11 mouse cellular contexts compared by ENCODE assay signal in genomic region chr1:139314297-139314874, GRCm38 (mm10).
DNase-seq lines count a peak whose midpoint lies in the region; ATAC-seq and TF ChIP-seq lines count a peak whose summit lies in the region.
"Had no signal": no experiment of that assay in that cellular context is flagged by ENCODE, and none has a peak within 500 bp of the region (broad histone marks: within the 10 kb centered on the region; RNA-seq: fewer than 3 reads in every experiment).

No protein-coding gene starts in this region.

- no peak for DNase-seq in forebrain, embryonic 11.5 days (ENCODE audit: low spot score)
- DNase-seq in liver, embryonic 14.5 days (ENCODE audit: low read depth in 3 of 3, low spot score in 3 of 3): no peak
- peak; percentile 50 for DNase-seq in forebrain, embryonic 14.5 days (ENCODE audit: low spot score)
- no peak for DNase-seq in frontal cortex, postnatal 25 days (ENCODE audit: low spot score in 2 of 2)

- no peak overlapping the region for H3K27ac ChIP-seq in forebrain, embryonic 11.5 days (ENCODE audit: low read depth, low read length)
- H3K27ac ChIP-seq in forebrain, embryonic 12.5 days: no peak overlapping the region
- no peak overlapping the region for H3K27ac ChIP-seq in liver, embryonic 14.5 days
- no peak overlapping the region for H3K27ac ChIP-seq in liver, embryonic 12.5 days
- no peak overlapping the region for H3K27ac ChIP-seq in forebrain, embryonic 14.5 days (ENCODE audit: low read depth, low read length)
- H3K27ac ChIP-seq in neural tube, embryonic 14.5 days (ENCODE audit: low read depth, low read length): no peak overlapping the region
- H3K27ac ChIP-seq in heart, embryonic 11.5 days (ENCODE audit: low read depth, low read length): no peak overlapping the region
- H3K27ac ChIP-seq: embryonic facial prominence, embryonic 13.5 days; limb, embryonic 13.5 days had no signal

- no peaks in the 10 kb centered on the region for H3K4me1 ChIP-seq in forebrain, embryonic 11.5 days (replicated peaks; ENCODE audit: control insufficient read depth, insufficient read depth, low read length)
- no peaks in the 10 kb centered on the region for H3K4me1 ChIP-seq in forebrain, embryonic 12.5 days
- no peaks in the 10 kb centered on the region for H3K4me1 ChIP-seq in liver, embryonic 14.5 days (replicated peaks; ENCODE audit: control insufficient read depth in 2 of 2, insufficient read depth in 2 of 2, low read length in 1 of 2)
- H3K4me1 ChIP-seq in liver, embryonic 12.5 days: no peaks in the 10 kb centered on the region
- no peaks in the 10 kb centered on the region for H3K4me1 ChIP-seq in forebrain, embryonic 14.5 days (ENCODE audit: control insufficient read depth, insufficient read depth, low read length)
- no peaks in the 10 kb centered on the region for H3K4me1 ChIP-seq in neural tube, embryonic 14.5 days (ENCODE audit: control insufficient read depth, insufficient read depth, low read length)
- H3K4me1 ChIP-seq in heart, embryonic 11.5 days (ENCODE audit: control insufficient read depth, insufficient read depth, low read length): no peaks in the 10 kb centered on the region
- H3K4me1 ChIP-seq: embryonic facial prominence, embryonic 13.5 days; limb, embryonic 13.5 days; megakaryocyte, embryonic 14.5 days had no signal

- H3K27me3 ChIP-seq in forebrain, embryonic 11.5 days (ENCODE audit: control insufficient read depth, insufficient read depth, low read length): no peaks in the 10 kb centered on the region
- H3K27me3 ChIP-seq in forebrain, embryonic 12.5 days: no peaks in the 10 kb centered on the region
- H3K27me3 ChIP-seq in liver, embryonic 14.5 days (ENCODE audit: control insufficient read depth, insufficient read depth, low read length): no peaks in the 10 kb centered on the region
- H3K27me3 ChIP-seq in liver, embryonic 12.5 days (replicated peaks): no peaks in the 10 kb centered on the region
- no peaks in the 10 kb centered on the region for H3K27me3 ChIP-seq in forebrain, embryonic 14.5 days (replicated peaks; ENCODE audit: control insufficient read depth, insufficient read depth, low read length)
- H3K27me3 ChIP-seq in neural tube, embryonic 14.5 days (ENCODE audit: control insufficient read depth, insufficient read depth, low read length): no peaks in the 10 kb centered on the region
- no peaks in the 10 kb centered on the region for H3K27me3 ChIP-seq in heart, embryonic 11.5 days (ENCODE audit: control insufficient read depth, insufficient read depth, low read length)
- H3K27me3 ChIP-seq: embryonic facial prominence, embryonic 13.5 days; limb, embryonic 13.5 days; megakaryocyte, embryonic 14.5 days had no signal

- no peak overlapping the region for H3K4me2 ChIP-seq in forebrain, embryonic 11.5 days (ENCODE audit: low read depth, low read length, severe bottlenecking)
- no peak overlapping the region for H3K4me2 ChIP-seq in forebrain, embryonic 12.5 days
- no peak overlapping the region for H3K4me2 ChIP-seq in liver, embryonic 14.5 days (ENCODE audit: low read depth)
- H3K4me2 ChIP-seq in liver, embryonic 12.5 days: no peak overlapping the region
- H3K4me2 ChIP-seq in forebrain, embryonic 14.5 days (ENCODE audit: low read length): no peak overlapping the region
- H3K4me2 ChIP-seq in neural tube, embryonic 14.5 days (ENCODE audit: low read depth, low read length): no peak overlapping the region
- no peak overlapping the region for H3K4me2 ChIP-seq in heart, embryonic 11.5 days
- H3K4me2 ChIP-seq: embryonic facial prominence, embryonic 13.5 days; limb, embryonic 13.5 days had no signal

- ATAC-seq in forebrain, embryonic 11.5 days (replicated peaks; ENCODE audit: low FRiP score): peak; percentile 58; the same call in 1 of the 2 replicates
- no peak; the same call in 1 of the 2 replicates for ATAC-seq in forebrain, embryonic 12.5 days (ENCODE audit: low FRiP score)
- ATAC-seq in liver, embryonic 14.5 days (ENCODE audit: insufficient read depth): no peak
- ATAC-seq in liver, embryonic 12.5 days: no peak
- ATAC-seq in forebrain, embryonic 14.5 days: peak; percentile 69; the same call in 1 of the 2 replicates
- ATAC-seq in neural tube, embryonic 14.5 days (ENCODE audit: low read depth): peak; percentile 65
- no peak for ATAC-seq in heart, embryonic 11.5 days (replicated peaks; ENCODE audit: insufficient number of reproducible peaks, low FRiP score, low TSS enrichment)

- no peaks in the 10 kb centered on the region for H3K9me3 ChIP-seq in forebrain, embryonic 11.5 days (ENCODE audit: control insufficient read depth, low read length)
- no peaks in the 10 kb centered on the region for H3K9me3 ChIP-seq in forebrain, embryonic 12.5 days
- no peaks in the 10 kb centered on the region for H3K9me3 ChIP-seq in liver, embryonic 14.5 days (ENCODE audit: control insufficient read depth, low read length)
- no peaks in the 10 kb centered on the region for H3K9me3 ChIP-seq in liver, embryonic 12.5 days (replicated peaks)
- H3K9me3 ChIP-seq in forebrain, embryonic 14.5 days (replicated peaks; ENCODE audit: control insufficient read depth, low read length): no peaks in the 10 kb centered on the region
- no peaks in the 10 kb centered on the region for H3K9me3 ChIP-seq in neural tube, embryonic 14.5 days (ENCODE audit: control insufficient read depth, low read length)
- H3K9me3 ChIP-seq in heart, embryonic 11.5 days (replicated peaks; ENCODE audit: control insufficient read depth, low read length): no peaks in the 10 kb centered on the region
- H3K9me3 ChIP-seq: embryonic facial prominence, embryonic 13.5 days; limb, embryonic 13.5 days; megakaryocyte, embryonic 14.5 days had no signal

- peak; percentile 13; the same call in 1 of the 2 replicates for TF ChIP-seq CTCF in liver, embryonic 14.5 days (IDR thresholded peaks at IDR 0.05; ENCODE audit: low read depth)

- TF ChIP-seq EP300 in liver, embryonic 14.5 days (IDR thresholded peaks at IDR 0.05; ENCODE audit: low read depth): no peak

- no peak overlapping the region for H3K4me3 ChIP-seq in forebrain, embryonic 11.5 days (ENCODE audit: low read depth, low read length)
- H3K4me3 ChIP-seq in forebrain, embryonic 12.5 days (replicated peaks): no peak overlapping the region
- no peak overlapping the region for H3K4me3 ChIP-seq in liver, embryonic 14.5 days (ENCODE audit: insufficient read depth in 1 of 2, low read depth in 2 of 2, low read length in 2 of 2)
- no peak overlapping the region for H3K4me3 ChIP-seq in liver, embryonic 12.5 days
- no peak overlapping the region for H3K4me3 ChIP-seq in forebrain, embryonic 14.5 days (ENCODE audit: low read depth, low read length)
- H3K4me3 ChIP-seq in neural tube, embryonic 14.5 days (ENCODE audit: low read depth, low read length): no peak overlapping the region
- H3K4me3 ChIP-seq in heart, embryonic 11.5 days (ENCODE audit: low read depth, low read length): no peak overlapping the region
- H3K4me3 ChIP-seq: embryonic facial prominence, embryonic 13.5 days; limb, embryonic 13.5 days; megakaryocyte, embryonic 14.5 days had no signal

- WGBS in forebrain, embryonic 11.5 days: 87% methylated on average over 4 of the region's 4 CpGs
- WGBS in forebrain, embryonic 12.5 days: 84% methylated on average over 4 of the region's 4 CpGs
- 60% methylated on average over 4 of the region's 4 CpGs for whole genome bisulfite sequencing in liver, embryonic 14.5 days (ENCODE audit: insufficient replicate concordance)
- WGBS in liver, embryonic 12.5 days (ENCODE audit: insufficient replicate concordance): 70% methylated on average over 4 of the region's 4 CpGs
- WGBS in forebrain, embryonic 14.5 days: 72% methylated on average over 4 of the region's 4 CpGs
- 76% methylated on average over 4 of the region's 4 CpGs for WGBS in neural tube, embryonic 14.5 days
- 75% methylated on average over 4 of the region's 4 CpGs for WGBS in heart, embryonic 11.5 days (ENCODE audit: insufficient replicate concordance)

- no peak overlapping the region for H3K9ac ChIP-seq in forebrain, embryonic 11.5 days (ENCODE audit: low read length)
- no peak overlapping the region for H3K9ac ChIP-seq in forebrain, embryonic 12.5 days
- no peak overlapping the region for H3K9ac ChIP-seq in liver, embryonic 14.5 days (replicated peaks)
- H3K9ac ChIP-seq in liver, embryonic 12.5 days: no peak overlapping the region
- H3K9ac ChIP-seq in forebrain, embryonic 14.5 days (ENCODE audit: low read length): no peak overlapping the region
- no peak overlapping the region for H3K9ac ChIP-seq in neural tube, embryonic 14.5 days (replicated peaks; ENCODE audit: low read depth, low read length)
- no peak overlapping the region for H3K9ac ChIP-seq in heart, embryonic 11.5 days (ENCODE audit: low read depth, low read length)
- H3K9ac ChIP-seq: embryonic facial prominence, embryonic 13.5 days; limb, embryonic 13.5 days had no signal

- no peaks in the 10 kb centered on the region for H3K36me3 ChIP-seq in forebrain, embryonic 11.5 days (ENCODE audit: control insufficient read depth, insufficient read depth, low read length)
- H3K36me3 ChIP-seq in forebrain, embryonic 12.5 days (replicated peaks): no peaks in the 10 kb centered on the region
- no peaks in the 10 kb centered on the region for H3K36me3 ChIP-seq in liver, embryonic 14.5 days (replicated peaks; ENCODE audit: control insufficient read depth, insufficient read depth, low read depth)
- H3K36me3 ChIP-seq in liver, embryonic 12.5 days: no peaks in the 10 kb centered on the region
- H3K36me3 ChIP-seq in forebrain, embryonic 14.5 days (ENCODE audit: control insufficient read depth, insufficient read depth, low read length): no peaks in the 10 kb centered on the region
- H3K36me3 ChIP-seq in neural tube, embryonic 14.5 days (ENCODE audit: control insufficient read depth, insufficient read depth, low read length): no peaks in the 10 kb centered on the region
- H3K36me3 ChIP-seq in heart, embryonic 11.5 days (ENCODE audit: control insufficient read depth, insufficient read depth, low read length): no peaks in the 10 kb centered on the region
- H3K36me3 ChIP-seq: embryonic facial prominence, embryonic 13.5 days; limb, embryonic 13.5 days had no signal

Comparison
In these comparisons a context has a peak if more than half of its experiments do, and no peak if none do; other contexts are left out.
1. ATAC-seq: peak in forebrain, embryonic 11.5 days (single experiment), forebrain, embryonic 14.5 days (single experiment) and neural tube, embryonic 14.5 days (single experiment); none in forebrain, embryonic 12.5 days (single experiment), liver, embryonic 14.5 days (single experiment), liver, embryonic 12.5 days (single experiment) and heart, embryonic 11.5 days (single experiment).